Mouse (Mus musculus) G1E (cell line): Measurements from ENCODE around the gene Dalrd3. TPM values are rescaled to one million over a fixed set of nuclear protein-coding genes. Genes with fewer than 3 reads are reported as not detected.

Experiments used
- ATAC-seq: 2 replicates; pipeline ENCODE4 v1.8.0; 2016; ENCODE audit warnings: mild to moderate bottlenecking; ENCODE audit not compliant: insufficient number of reproducible peaks, poor library complexity, low FRiP score, severe bottlenecking; ENCODE audit errors: extremely low read depth
- DNase-seq: peaks from one replicate; pipeline ENCODE4 v3.0.0; 2012; ENCODE audit warnings: low spot score
- H3K27me3 ChIP-seq: 2 replicates; pipeline ENCODE4 v1.6.1; 2012; ENCODE audit warnings: mild to moderate bottlenecking, low read length, inconsistent platforms; ENCODE audit not compliant: insufficient read depth
- H3K36me3 ChIP-seq: replicated peaks from 2 replicates; pipeline ENCODE3; 2012; ENCODE audit warnings: mild to moderate bottlenecking, inconsistent platforms
- H3K4me1 ChIP-seq: 2 replicates; pipeline ENCODE4 v1.6.1; 2012; ENCODE audit warnings: low read depth, low read length, inconsistent platforms, mixed read lengths; ENCODE audit not compliant: insufficient read depth
- H3K4me3 ChIP-seq: 2 replicates; pipeline ENCODE4 v1.5.1; 2012; ENCODE audit warnings: low read depth, mild to moderate bottlenecking, inconsistent platforms, low read length, moderate library complexity, mixed read lengths
- H3K9me3 ChIP-seq: replicated peaks from 2 replicates; pipeline ENCODE4 v1.6.1; 2012; ENCODE audit warnings: inconsistent platforms
- CTCF ChIP-seq: IDR thresholded peaks from 2 replicates; pipeline ENCODE4 v1.5.1; 2012; ENCODE audit warnings: low read depth, low read length, inconsistent platforms, mixed read lengths
- GATA1 ChIP-seq: IDR thresholded peaks from 2 replicates; pipeline ENCODE4 v1.6.1; 2012; ENCODE audit warnings: borderline replicate concordance, low read length, inconsistent platforms, mixed read lengths
- GATA2 ChIP-seq: IDR thresholded peaks from 2 replicates; pipeline ENCODE4 v1.6.1; 2012; ENCODE audit warnings: low read depth, low read length, inconsistent platforms, borderline replicate concordance
- POLR2AphosphoS5 ChIP-seq: IDR thresholded peaks from 2 replicates; pipeline ENCODE4 v1.6.1; 2012; ENCODE audit warnings: low read depth, low read length, inconsistent platforms; ENCODE audit not compliant: insufficient replicate concordance
- TAL1 ChIP-seq: conservative IDR thresholded peaks from 2 replicates; pipeline ENCODE4 v1.6.1; 2012; ENCODE audit warnings: low read depth, low read length, inconsistent platforms, mixed read lengths
- polyA plus RNA-seq: library from polyadenylated mRNA; stranded (reverse); fragments of >175 nt; gene quantifications from 2 replicates; pipeline ENCODE4 v1.2.3, GENCODE M21; 2012
- total RNA-seq, 2 experiments: library from RNA; stranded (forward) in 1 of 2; stranded (reverse) in 1 of 2; fragments of 200-1000 nt in 1 of 2; fragments of >200 nt in 1 of 2; fragmentation: Nextera tagmentation in 1 of 2; gene quantifications; 2 replicates each; pipeline ENCODE4 v1.2.3; 2014 to 2017

Gene Dalrd3
- total and polyA plus RNA-seq, 3 experiments: 48.3 to 121 (median 49.1) TPM

GRCm38 (mm10) chr9:108540846-108541245, 28.8 kb upstream of the Dalrd3 start:
- TF ChIP-seq CTCF: no peak
- no peak for TF ChIP-seq GATA2
- TF ChIP-seq GATA1: no peak
- no peak for TF ChIP-seq POLR2AphosphoS5
- no peak for TF ChIP-seq TAL1

GRCm38 (mm10) chr9:108545986-108546385, 23.7 kb upstream of the Dalrd3 start:
- TF ChIP-seq GATA2: no peak
- no peak for TF ChIP-seq GATA1
- TF ChIP-seq POLR2AphosphoS5: no peak
- TF ChIP-seq CTCF: no peak
- no peak for TF ChIP-seq TAL1
- H3K9me3 ChIP-seq: no peaks in the 10 kb centered on the region
- no peak for ATAC-seq

More at GRCm38 (mm10) chr9:108540846-108541245, 28.8 kb upstream of the Dalrd3 start:
- no peak for DNase-seq
- H3K27me3 ChIP-seq: no peaks in the 10 kb centered on the region
- ATAC-seq: no peak
- H3K9me3 ChIP-seq: no peaks in the 10 kb centered on the region
- H3K4me1 ChIP-seq: peaks cover 8% of the 10 kb centered on the region; the same call in 1 of the 2 replicates
- H3K4me3 ChIP-seq: no peak overlapping the region
- H3K36me3 ChIP-seq: peaks cover 91% of the 10 kb centered on the region

GRCm38 (mm10) chr9:108546875-108547274, 22.8 kb upstream of the Dalrd3 start:
- no peaks in the 10 kb centered on the region for H3K9me3 ChIP-seq
- H3K4me3 ChIP-seq: no peak overlapping the region
- H3K36me3 ChIP-seq: peaks cover 91% of the 10 kb centered on the region
- DNase-seq (no peak), ATAC-seq (no peak)
- TF ChIP-seq POLR2AphosphoS5 (no peak), GATA2 (no peak), CTCF (no peak), TAL1 (no peak), GATA1 (no peak)
- H3K27me3 ChIP-seq: no peaks in the 10 kb centered on the region
- peaks cover 8% of the 10 kb centered on the region for H3K4me1 ChIP-seq

More at GRCm38 (mm10) chr9:108545986-108546385, 23.7 kb upstream of the Dalrd3 start:
- H3K4me1 ChIP-seq: peaks cover 6% of the 10 kb centered on the region; the same call in 1 of the 2 replicates
- no peak for DNase-seq
- no peaks in the 10 kb centered on the region for H3K27me3 ChIP-seq
- peaks cover 92% of the 10 kb centered on the region for H3K36me3 ChIP-seq
- no peak overlapping the region for H3K4me3 ChIP-seq

- peaks cover 57% of the 10 kb centered on the region for H3K4me1 ChIP-seq
- TF ChIP-seq CTCF (no peak), GATA2 (no peak), POLR2AphosphoS5 (no peak), GATA1 (no peak), TAL1 (no peak)
- H3K36me3 ChIP-seq: peaks cover 87% of the 10 kb centered on the region
- ATAC-seq (no peak), DNase-seq (no peak)
- H3K27me3 ChIP-seq: no peaks in the 10 kb centered on the region
- H3K4me3 ChIP-seq: no peak overlapping the region
- no peaks in the 10 kb centered on the region for H3K9me3 ChIP-seq
Measured at GRCm38 (mm10) chr9:108559169-108559568, 10.5 kb upstream of the Dalrd3 start.

- no peaks in the 10 kb centered on the region for H3K27me3 ChIP-seq
- no peak for TF ChIP-seq GATA2
- TF ChIP-seq POLR2AphosphoS5: peak; percentile 79; the same call in 1 of the 2 replicates
- TF ChIP-seq TAL1: no peak; the same call in 1 of the 2 replicates
- no peak for TF ChIP-seq CTCF
- no peak for TF ChIP-seq GATA1
- peak; percentile 98 for ATAC-seq
- H3K9me3 ChIP-seq: no peaks in the 10 kb centered on the region
- H3K36me3 ChIP-seq: peaks cover 87% of the 10 kb centered on the region
- H3K4me1 ChIP-seq: peaks cover 67% of the 10 kb centered on the region
- H3K4me3 ChIP-seq: peak within 1 kb of the TSS; percentile 71
- DNase-seq: peak; percentile 89
Measured at GRCm38 (mm10) chr9:108560227-108560841, 9.4 kb upstream of the Dalrd3 start, which contains the start of gene Impdh2. Gene Impdh2, plus strand, starts transcription at chr9:108560286.

GRCm38 (mm10) chr9:108563671-108564070, 6.0 kb upstream of the Dalrd3 start:
- no peaks in the 10 kb centered on the region for H3K27me3 ChIP-seq
- H3K4me1 ChIP-seq: peaks cover 73% of the 10 kb centered on the region
- H3K9me3 ChIP-seq: no peaks in the 10 kb centered on the region
- H3K36me3 ChIP-seq: peaks cover 70% of the 10 kb centered on the region
- peak overlapping the region; percentile 56; the same call in 1 of the 2 replicates for H3K4me3 ChIP-seq
- no peak for DNase-seq
- ATAC-seq: no peak
- no peak for TF ChIP-seq GATA1
- TF ChIP-seq POLR2AphosphoS5: no peak
- TF ChIP-seq TAL1: no peak
- no peak for TF ChIP-seq CTCF
- no peak for TF ChIP-seq GATA2
